Mouse (Mus musculus) midbrain, embryonic 12.5 days (tissue): Measurements from ENCODE around the gene Prickle3. TPM values are rescaled to one million over a fixed set of nuclear protein-coding genes. Genes with fewer than 3 reads are reported as not detected.
A peak's percentile ranks its signal among the peaks of the same experiment; 100 is the strongest.

ENCODE experiments used
- ATAC-seq: fragments of 200-750 bp; cut with Nextera tagmentation; 2 replicates; pipeline ENCODE4 v1.8.0; 2017; ENCODE audit warnings: low read depth, moderate TSS enrichment, moderate library complexity; ENCODE audit not compliant: low FRiP score
- H3K27ac ChIP-seq: fragments of 300-500 bp; sonication (generic); replicated peaks from 2 replicates; pipeline ENCODE4 v1.5.1; 2016; ENCODE audit warnings: mild to moderate bottlenecking
- H3K27me3 ChIP-seq: fragments of 300-500 bp; sonication (generic); 2 replicates; pipeline ENCODE4 v1.6.1; 2016; ENCODE audit warnings: mild to moderate bottlenecking
- H3K36me3 ChIP-seq: fragments of 300-500 bp; sonication (generic); 2 replicates; pipeline ENCODE4 v1.6.1; 2016
- H3K4me1 ChIP-seq: fragments of 300-500 bp; sonication (generic); 2 replicates; pipeline ENCODE4 v1.6.1; 2016
- H3K4me2 ChIP-seq: fragments of 300-500 bp; sonication (generic); replicated peaks from 2 replicates; pipeline ENCODE4 v1.6.1; 2016; ENCODE audit warnings: mild to moderate bottlenecking, moderate library complexity
- H3K4me3 ChIP-seq: fragments of 300-500 bp; sonication (generic); 2 replicates; pipeline ENCODE4 v1.5.1; 2016; ENCODE audit warnings: mild to moderate bottlenecking
- H3K9ac ChIP-seq: fragments of 300-500 bp; sonication (generic); replicated peaks from 2 replicates; pipeline ENCODE4 v1.6.1; 2016; ENCODE audit warnings: mild to moderate bottlenecking, moderate library complexity
- H3K9me3 ChIP-seq: fragments of 300-500 bp; sonication (generic); 2 replicates; pipeline ENCODE4 v1.6.1; 2016; ENCODE audit warnings: mild to moderate bottlenecking
- WGBS: fragments of 180-500 bp; shearing (Covaris S2); methylation state at CpG from one replicate; pipeline ENCODE4 v1.1.7; 2016; 5-methylcytosine and 5-hydroxymethylcytosine counted together
- polyA plus RNA-seq: library from polyadenylated mRNA; unstranded; fragments of >200 nt; fragmentation: Nextera tagmentation; extraction: Ambion mirVana; gene quantifications from 2 replicates; pipeline ENCODE4 v1.2.1, GENCODE M21; 2016

Prickle3 gene
- 2.6 and 2.7 TPM in 2 replicates for polyA plus RNA-seq

DNA sequence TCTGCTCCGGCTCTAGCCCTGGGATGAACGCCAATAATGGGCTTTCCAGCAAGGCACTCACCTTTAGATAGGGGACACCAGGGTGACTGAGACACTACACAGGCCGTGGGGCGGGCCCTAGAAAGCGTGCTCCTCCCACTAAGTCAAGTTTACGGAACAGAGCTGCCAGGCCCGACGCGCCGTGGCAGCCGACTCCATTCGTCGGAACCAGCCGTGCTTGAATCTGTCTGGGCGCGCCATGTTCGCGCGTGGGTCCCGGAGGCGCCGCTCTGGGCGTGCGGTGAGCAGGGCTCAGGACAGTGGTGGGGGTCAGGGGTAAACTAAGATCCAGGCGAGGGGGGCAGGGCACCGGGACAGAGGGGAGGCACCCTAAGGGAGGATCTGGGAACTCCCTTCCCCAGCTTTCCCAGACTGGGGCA, at the start of gene Prickle3:
TSS of gene Prickle3 (plus strand) at position 40 of the 419 bp plus-strand sequence.
- Histone ChIP-seq H3K9ac (0 out of 2 replicates have a peak within 1 kb of the TSS, but pooled peaks have one; percentile 11), H3K9me3 (no peaks in the 10 kb centered on the region), H3K27ac (no peak within 1 kb of the TSS), H3K4me2 (peak within 1 kb of the TSS; percentile 46), H3K27me3 (no peaks in the 10 kb centered on the region), H3K4me1 (no peaks in the 10 kb centered on the region; the same call in 1 of the 2 replicates), H3K4me3 (peak within 1 kb of the TSS; percentile 30), H3K36me3 (no peaks in the 10 kb centered on the region)
- WGBS, result 25% methylated on average over 25 of the region's 26 CpGs
- peak; percentile 23; the same call in 1 of the 2 replicates for ATAC-seq

DNA sequence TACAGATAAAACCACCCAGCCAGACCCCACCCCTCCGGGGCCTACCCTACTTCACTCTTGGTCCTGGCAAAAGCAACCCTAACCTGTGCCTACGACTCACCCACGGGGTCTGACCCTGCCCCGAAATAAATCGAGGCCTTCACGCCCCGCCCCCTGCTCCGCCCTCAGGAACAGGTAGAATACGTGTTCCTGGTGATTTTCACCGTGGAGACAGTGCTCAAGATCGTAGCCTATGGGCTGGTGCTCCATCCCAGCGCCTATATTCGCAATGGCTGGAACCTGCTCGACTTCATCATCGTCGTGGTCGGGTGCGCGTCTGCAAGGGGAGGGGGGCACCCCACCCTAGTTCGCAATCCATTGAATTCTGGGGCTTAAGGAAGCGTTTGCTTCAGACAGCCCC, 47.0 kb upstream of the Prickle3 start:
- H3K9ac ChIP-seq, result peak overlapping the region; percentile 25; the same call in 1 of the 2 replicates
- H3K36me3 ChIP-seq, result no peaks in the 10 kb centered on the region
- WGBS, result 31% methylated on average over 21 of the region's 21 CpGs
- peak overlapping the region; percentile 61 for H3K4me2 ChIP-seq
- no peaks in the 10 kb centered on the region; the same call in 1 of the 2 replicates for H3K27me3 ChIP-seq
- no peak for ATAC-seq
- H3K4me1 ChIP-seq, result no peaks in the 10 kb centered on the region; the same call in 1 of the 2 replicates
- H3K4me3 ChIP-seq, result peak overlapping the region; percentile 38
- no peaks in the 10 kb centered on the region for H3K9me3 ChIP-seq
- H3K27ac ChIP-seq, result no peak overlapping the region

DNA sequence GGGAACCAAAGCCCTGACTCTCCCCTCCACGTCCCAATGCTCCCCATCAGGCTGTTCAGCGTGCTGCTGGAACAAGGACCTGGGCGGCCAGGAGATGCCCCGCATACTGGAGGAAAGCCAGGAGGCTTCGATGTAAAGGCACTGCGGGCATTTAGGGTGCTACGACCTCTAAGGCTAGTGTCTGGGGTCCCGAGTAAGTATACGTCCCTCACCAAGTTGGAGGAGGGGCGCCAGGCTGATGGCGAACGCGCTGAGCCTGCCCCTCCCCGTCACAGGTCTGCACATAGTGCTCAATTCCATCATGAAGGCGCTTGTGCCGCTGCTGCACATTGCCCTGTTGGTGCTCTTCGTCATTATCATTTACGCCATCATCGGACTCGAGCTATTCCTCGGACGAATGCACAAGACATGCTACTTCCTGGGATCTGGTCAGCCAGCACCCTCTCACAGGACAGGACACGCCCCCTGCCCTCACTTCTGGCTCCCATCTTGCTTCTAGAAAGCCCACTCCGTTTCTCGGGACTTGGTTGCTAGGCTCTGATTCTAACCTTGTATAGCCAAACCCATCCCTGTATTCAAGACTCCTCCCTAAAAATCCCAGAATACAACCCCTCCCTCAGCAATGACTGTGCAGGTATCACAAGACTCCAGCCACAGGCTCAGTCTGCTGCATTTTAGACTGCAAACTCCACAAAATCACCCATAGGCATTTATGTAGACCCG, 46.4 kb upstream of the Prickle3 start:
- Histone ChIP-seq H3K36me3 (no peaks in the 10 kb centered on the region), H3K4me1 (no peaks in the 10 kb centered on the region; the same call in 1 of the 2 replicates), H3K9ac (peak overlapping the region; percentile 25; the same call in 1 of the 2 replicates), H3K27ac (no peak overlapping the region), H3K4me2 (peak overlapping the region; percentile 61), H3K27me3 (no peaks in the 10 kb centered on the region; the same call in 1 of the 2 replicates), H3K9me3 (no peaks in the 10 kb centered on the region), H3K4me3 (peak overlapping the region; percentile 38)
- peak; percentile 30; the same call in 1 of the 2 replicates for ATAC-seq
- 18% methylated on average over 26 of the region's 26 CpGs for WGBS

DNA sequence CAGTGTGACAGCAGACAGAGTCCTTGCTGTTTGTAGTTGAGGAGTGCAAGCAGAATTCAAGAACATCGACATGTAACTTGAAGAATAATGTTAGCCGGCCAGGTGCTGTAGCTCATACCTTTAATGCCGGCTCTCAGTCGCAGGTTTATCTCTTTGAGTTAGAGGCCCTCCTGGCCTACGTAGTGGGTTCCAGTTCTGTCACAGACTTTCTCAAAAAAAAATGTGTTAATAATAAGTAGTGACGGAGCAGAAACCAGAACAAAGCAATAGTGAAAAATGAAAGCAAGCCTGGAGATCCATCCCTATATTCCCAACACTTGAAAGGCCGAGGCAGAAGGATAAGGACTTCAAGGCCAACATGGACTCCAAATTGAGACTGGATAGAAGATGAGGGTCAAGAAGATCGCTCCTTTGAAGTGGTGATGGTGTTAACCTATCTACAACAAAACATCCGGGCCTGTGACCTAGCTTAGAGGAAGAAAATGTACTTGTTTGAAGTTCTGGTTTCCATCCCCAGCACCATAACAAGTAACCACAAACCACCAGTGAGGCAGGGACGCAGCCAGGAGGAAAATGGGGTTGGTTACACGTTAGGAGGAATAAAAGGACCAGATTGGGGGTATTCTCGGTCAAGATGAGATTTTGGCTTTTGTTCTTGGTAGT, 39.0 kb upstream of the Prickle3 start:
- Histone ChIP-seq H3K4me1 (no peaks in the 10 kb centered on the region), H3K9me3 (no peaks in the 10 kb centered on the region), H3K4me3 (no peak overlapping the region), H3K9ac (no peak overlapping the region), H3K4me2 (no peak overlapping the region), H3K27ac (no peak overlapping the region), H3K27me3 (no peaks in the 10 kb centered on the region), H3K36me3 (no peaks in the 10 kb centered on the region)
- 83% methylated on average over 12 of the region's 12 CpGs for WGBS
- ATAC-seq, result no peak

DNA sequence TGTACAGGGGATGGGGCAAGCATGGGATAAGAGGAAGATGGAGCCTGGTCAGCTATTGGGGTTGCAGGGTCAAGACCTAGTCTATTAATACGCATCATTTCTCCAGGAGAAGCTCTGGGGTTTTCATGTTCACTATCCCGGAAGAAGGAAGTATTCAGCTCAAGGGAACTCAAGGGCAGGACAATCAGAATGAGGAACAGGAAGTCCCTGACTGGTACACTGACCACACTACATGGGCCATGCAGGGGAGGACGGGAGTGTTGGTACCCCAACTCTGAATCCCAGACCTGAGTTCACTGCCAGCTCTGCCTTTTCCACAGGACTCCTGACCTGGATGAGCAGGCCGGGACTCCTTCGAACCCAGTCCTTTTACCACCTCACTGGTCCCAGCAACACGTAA, 24.5 kb upstream of the Prickle3 start:
- Histone ChIP-seq H3K27ac (no peak overlapping the region), H3K4me3 (no peak overlapping the region), H3K9me3 (no peaks in the 10 kb centered on the region), H3K9ac (no peak overlapping the region), H3K36me3 (no peaks in the 10 kb centered on the region), H3K27me3 (no peaks in the 10 kb centered on the region), H3K4me1 (no peaks in the 10 kb centered on the region), H3K4me2 (no peak overlapping the region)
- no peak for ATAC-seq
- WGBS, result 89% methylated on average over 6 of the region's 6 CpGs

DNA sequence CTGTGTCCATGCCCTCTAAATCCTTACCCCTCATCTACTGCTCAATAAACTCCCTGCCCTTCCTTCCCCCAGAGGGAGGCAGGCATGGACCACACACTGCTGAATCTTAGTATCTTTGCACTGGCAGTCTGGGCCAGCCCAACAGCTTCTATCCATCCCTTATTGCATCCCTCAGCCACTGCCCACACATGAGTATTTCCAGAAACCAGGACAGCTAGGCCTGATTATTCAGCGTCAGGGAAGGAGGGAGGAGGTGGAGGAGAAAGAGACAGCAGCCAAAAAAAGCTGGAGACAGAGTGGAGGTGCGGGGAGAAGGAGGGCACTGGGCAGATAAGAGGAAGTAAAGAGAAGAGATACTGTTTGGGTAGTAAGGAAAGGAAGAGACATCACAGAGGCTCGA, 22.0 kb upstream of the Prickle3 start:
- Histone ChIP-seq H3K9me3 (no peaks in the 10 kb centered on the region), H3K9ac (no peak overlapping the region), H3K4me1 (no peaks in the 10 kb centered on the region), H3K4me3 (no peak overlapping the region), H3K36me3 (no peaks in the 10 kb centered on the region), H3K27me3 (no peaks in the 10 kb centered on the region), H3K27ac (no peak overlapping the region), H3K4me2 (no peak overlapping the region)
- ATAC-seq, result no peak
- WGBS, result 82% methylated on average over 3 of the region's 3 CpGs

DNA sequence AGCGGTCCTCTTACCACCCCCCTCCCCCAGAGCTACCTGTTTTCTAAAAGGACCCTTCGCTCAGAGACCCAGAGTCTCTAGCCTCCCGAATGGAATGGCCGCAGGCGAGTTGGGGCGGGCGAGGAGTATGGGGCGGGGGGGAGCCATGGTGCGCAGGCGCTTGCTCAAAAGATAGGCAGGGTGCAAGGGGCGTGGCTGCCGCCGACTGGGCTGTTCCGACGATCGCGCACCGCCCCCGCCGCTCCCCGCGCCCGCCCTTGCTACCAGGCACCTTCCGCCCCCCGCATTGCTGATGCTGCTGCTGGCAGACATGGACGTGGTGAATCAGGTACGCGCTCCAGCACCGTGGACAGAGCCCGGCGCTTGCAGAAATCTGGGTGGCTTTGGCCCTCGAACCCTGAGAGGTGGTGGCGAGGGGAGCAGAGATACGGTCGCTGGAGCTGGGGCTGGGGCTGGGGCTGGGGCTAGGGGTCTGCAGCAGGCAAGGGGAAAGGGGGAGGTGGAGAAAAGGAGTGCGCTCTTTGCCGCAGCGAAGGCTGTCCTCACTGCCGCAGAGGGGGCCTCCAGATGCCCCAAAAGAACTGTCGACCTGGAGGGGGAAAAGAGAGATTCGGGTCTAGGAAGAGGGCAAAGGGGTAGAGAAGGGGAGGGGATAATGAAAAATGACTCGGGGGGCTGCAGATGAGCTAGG, 18.5 kb upstream of the Prickle3 start, which contains the start of gene Syp:
TSS of gene Syp (plus strand) at position 71 of the 691 bp plus-strand sequence.
- 27% methylated on average over 35 of the region's 42 CpGs for WGBS
- ATAC-seq, result peak; percentile 89
- Histone ChIP-seq H3K9me3 (no peaks in the 10 kb centered on the region), H3K4me2 (peak within 1 kb of the TSS; percentile 54), H3K4me3 (peak within 1 kb of the TSS; percentile 57), H3K27me3 (no peaks in the 10 kb centered on the region), H3K36me3 (no peaks in the 10 kb centered on the region), H3K4me1 (no peaks in the 10 kb centered on the region), H3K27ac (peak within 1 kb of the TSS; percentile 39; the same call in 1 of the 2 replicates), H3K9ac (peak within 1 kb of the TSS; percentile 65)

DNA sequence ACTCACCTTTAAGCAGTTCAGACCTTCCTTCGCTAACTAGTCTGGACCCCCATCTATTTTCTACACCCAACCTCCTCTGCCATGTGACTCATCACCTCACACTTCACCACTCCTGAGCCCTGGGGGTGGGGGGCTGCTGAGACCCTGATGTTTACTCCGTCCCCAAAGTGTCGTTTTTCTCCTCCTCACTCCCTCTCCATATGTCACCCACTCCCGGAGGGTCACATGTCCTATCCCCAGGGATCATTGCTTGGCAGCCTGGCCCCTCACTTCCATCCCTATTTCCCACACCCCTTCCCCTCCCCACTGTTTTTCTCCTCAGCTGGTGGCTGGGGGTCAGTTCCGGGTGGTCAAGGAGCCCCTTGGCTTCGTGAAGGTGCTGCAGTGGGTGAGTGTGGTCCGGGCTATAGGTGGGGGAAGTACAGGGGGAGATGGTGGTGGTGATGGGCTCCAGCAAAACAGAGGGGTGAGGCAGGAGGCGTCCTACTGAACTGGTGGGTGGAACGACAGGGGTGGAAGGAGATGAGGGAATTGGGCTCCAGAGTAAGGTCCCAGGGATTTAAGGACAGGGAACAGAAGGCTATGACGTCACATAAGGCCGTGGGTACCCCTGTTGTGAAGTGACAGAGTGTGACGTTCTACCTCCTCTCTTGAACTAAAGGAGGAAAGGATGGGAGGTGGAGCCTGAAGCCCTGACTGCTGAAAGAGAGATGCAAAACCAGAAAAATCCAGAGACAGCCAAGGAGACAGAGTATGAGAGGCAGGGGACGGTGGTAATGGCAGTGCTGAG, 17.3 kb upstream of the Prickle3 start:
- 28% methylated on average over 13 of the region's 13 CpGs for WGBS
- H3K4me2 ChIP-seq, result peak overlapping the region; percentile 54
- H3K27ac ChIP-seq, result peak overlapping the region; percentile 46; the same call in 1 of the 2 replicates
- ATAC-seq, result peak; percentile 5; the same call in 1 of the 2 replicates
- peak overlapping the region; percentile 57 for H3K4me3 ChIP-seq
- no peaks in the 10 kb centered on the region for H3K9me3 ChIP-seq
- H3K4me1 ChIP-seq, result no peaks in the 10 kb centered on the region
- H3K9ac ChIP-seq, result peak overlapping the region; percentile 65
- H3K27me3 ChIP-seq, result no peaks in the 10 kb centered on the region
- H3K36me3 ChIP-seq, result peaks cover 5% of the 10 kb centered on the region; the same call in 1 of the 2 replicates

DNA sequence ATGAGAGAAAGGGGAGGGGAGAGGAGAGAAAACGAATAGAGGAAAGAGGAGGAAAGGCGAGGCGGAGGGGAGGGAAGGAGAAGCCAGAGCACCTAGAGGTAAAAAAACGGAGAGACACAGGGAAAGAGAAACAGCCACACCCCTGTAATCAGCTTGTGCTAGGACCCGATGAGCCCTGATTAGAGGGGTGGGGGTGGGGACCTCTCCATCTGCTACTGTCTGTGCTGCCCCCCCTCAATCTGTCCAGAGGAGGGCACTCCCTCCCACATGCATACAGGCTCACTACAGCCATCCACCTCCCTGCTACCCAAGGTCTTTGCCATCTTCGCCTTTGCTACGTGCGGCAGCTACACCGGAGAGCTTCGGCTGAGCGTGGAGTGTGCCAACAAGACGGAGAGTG, 16.3 kb upstream of the Prickle3 start:
- H3K4me3 ChIP-seq, result peak overlapping the region; percentile 14
- H3K36me3 ChIP-seq, result peaks cover 5% of the 10 kb centered on the region; the same call in 1 of the 2 replicates
- 55% methylated on average over 12 of the region's 12 CpGs for WGBS
- H3K4me2 ChIP-seq, result peak overlapping the region; percentile 54
- no peaks in the 10 kb centered on the region for H3K4me1 ChIP-seq
- no peak overlapping the region for H3K9ac ChIP-seq
- ATAC-seq, result no peak
- H3K27me3 ChIP-seq, result no peaks in the 10 kb centered on the region
- no peak overlapping the region for H3K27ac ChIP-seq
- H3K9me3 ChIP-seq, result no peaks in the 10 kb centered on the region

DNA sequence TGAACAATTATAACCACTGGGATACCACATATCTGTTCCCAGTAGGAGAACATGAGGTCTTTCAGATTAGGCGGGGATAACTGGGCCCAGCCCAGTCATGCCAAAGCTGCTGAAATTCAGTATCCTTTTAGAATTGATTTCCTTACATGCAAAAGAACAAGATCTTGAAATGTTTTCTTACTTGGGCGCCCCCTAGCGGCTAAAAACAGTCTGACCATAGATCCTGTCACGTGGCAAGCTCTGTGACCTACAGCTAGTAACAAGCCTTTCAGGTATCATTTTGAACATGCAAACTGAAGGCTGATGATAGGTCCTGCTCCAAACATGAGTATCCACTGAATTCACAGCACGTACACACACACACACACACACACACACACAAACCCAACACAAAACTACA, 11.7 kb upstream of the Prickle3 start:
- Histone ChIP-seq H3K36me3 (peaks cover 5% of the 10 kb centered on the region; the same call in 1 of the 2 replicates), H3K27me3 (no peaks in the 10 kb centered on the region), H3K9me3 (no peaks in the 10 kb centered on the region), H3K27ac (no peak overlapping the region), H3K4me1 (no peaks in the 10 kb centered on the region), H3K4me2 (no peak overlapping the region), H3K9ac (no peak overlapping the region), H3K4me3 (no peak overlapping the region)
- 18% methylated on average over 5 of the region's 5 CpGs for whole genome bisulfite sequencing
- ATAC-seq, result no peak
